Mouse (Mus musculus): ENCODE measurements around the gene Fam19a5.

GRCm38 (mm10) chr15:87609236-87609635 lies 65.1 kb downstream of the Fam19a5 start:
- TF ChIP-seq CTCF (IDR thresholded peaks at IDR 0.05; ENCODE audit: borderline replicate concordance, extremely low read depth, insufficient read depth, insufficient read length) (no peak), POLR2A (IDR thresholded peaks at IDR 0.05; ENCODE audit: borderline replicate concordance, extremely low read depth, insufficient read depth, insufficient read length, poor library complexity, severe bottlenecking) (no peak)
